Mouse (Mus musculus): ENCODE data around the gene Cst12.

DNA sequence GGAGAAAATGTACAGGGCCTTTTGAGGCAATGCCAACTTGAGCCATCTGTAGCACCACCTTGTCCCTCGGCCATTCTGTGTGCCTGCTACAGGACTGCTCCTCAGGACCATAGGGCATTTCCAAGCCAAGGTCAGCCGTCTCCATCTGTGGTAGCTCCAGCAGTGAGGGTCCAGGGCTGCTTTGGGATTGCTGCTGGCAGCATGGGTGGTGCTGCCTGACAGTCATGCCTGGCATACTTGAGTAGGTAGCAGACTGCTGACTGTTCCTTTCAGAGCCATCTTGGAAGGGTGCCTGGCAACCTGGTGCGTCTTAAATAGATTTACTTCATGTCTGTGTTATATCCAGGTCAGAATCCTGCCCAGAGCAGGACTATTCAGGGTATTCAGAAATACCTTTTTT is 46.2 kb upstream of the Cst12 start:
- no peak for TF ChIP-seq POLR2A (IDR thresholded peaks at IDR 0.05; ENCODE audit: insufficient read depth, low read depth, low read length)
- TF ChIP-seq CTCF (IDR thresholded peaks at IDR 0.05; ENCODE audit: insufficient read depth, low read depth, low read length): no peak
